Mouse (Mus musculus): ENCODE data around the gene Gbp2b.

Gene Gbp2b

DNA sequence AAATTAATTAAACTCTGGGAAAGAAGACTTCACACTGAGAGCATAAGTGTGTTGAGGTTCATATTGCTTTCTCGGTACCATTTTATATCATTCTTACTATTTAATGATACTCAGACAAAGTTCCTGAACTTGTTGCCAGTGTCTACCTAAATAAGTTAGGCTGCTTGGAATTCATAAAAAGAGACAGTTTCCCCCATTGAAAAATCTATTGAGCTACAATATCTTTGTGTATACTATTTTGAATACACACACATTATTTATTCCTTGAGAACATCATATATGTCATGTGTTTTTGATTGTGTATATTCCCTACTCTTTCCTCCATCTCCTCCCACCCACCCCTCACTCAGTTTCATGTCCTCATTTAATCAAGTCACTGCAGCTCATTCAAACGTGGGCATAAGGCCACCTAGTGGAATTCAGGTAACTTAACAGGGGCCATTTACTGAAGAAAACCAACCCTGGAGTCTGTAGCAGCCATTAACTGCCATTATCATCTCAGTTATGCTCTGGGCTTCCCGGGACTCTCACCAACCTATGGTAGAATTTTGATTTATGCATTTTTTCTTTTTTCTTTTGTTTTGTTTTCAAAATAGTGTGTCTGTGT lies 26.4 kb downstream of the Gbp2b start:
- peak in 1 of 2 experiments; percentile 3 for DNase-seq

DNA sequence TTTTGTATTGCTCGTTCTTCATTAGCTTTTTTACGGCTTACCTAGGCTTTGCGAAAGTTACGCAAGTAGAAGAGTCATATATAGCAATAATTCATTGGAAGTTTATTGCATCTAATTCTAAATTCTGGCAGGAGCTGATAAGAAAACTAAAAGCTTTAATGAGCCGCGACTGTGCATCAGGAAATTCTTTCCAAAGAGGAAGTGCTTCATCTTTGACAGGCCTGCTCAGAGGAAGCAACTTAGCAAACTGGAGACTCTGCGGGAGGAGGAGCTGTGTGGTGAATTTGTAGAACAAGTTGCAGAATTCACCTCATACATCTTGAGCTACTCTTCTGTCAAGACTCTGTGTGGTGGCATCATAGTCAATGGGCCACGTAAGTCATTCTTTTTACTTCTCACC lies 35.7 kb downstream of the Gbp2b start:
- peak in 1 of 2 experiments; percentile 6 for DNase-seq

DNA sequence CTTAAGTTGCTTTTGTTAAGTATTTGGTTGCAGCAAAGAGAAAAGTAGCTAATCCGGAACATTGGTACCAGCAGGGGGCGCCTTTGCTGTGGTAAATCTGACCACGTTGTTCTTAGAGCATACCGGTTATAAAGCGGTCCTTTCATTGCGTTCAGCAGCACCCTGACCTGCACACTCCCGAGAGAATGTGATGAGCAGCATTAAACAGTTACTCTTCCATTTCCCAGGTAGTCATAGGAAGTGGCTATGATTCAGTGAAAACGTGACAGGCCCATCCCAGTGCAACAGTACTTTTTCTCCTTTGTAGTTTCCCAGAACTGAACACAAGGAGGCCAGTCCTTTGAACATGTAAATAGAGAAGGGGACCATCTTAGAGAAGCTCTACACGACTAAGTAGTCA lies 45.6 kb downstream of the Gbp2b start:
- peak; percentile 86 for DNase-seq

DNA sequence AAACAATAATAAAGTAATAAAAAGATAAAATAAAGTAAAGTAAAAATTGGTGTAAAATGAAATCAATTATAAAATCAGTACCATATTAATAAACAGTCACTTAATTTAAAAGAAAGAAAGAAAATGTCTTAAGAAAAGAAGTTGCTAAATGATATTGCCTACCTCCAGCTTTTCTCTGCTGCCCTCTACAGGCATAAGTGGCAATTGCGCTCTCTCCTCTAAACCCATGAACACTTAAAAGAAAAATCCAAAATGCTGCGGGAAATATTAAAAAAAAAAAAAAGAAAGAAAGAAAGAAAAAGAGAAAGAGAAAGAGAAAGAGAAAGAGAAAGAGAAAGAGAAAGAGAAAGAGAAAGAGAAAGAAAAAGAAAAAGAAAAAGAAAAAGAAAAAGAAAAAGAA lies 51.3 kb downstream of the Gbp2b start:
- DNase-seq, result peak; percentile 84 to 86

DNA sequence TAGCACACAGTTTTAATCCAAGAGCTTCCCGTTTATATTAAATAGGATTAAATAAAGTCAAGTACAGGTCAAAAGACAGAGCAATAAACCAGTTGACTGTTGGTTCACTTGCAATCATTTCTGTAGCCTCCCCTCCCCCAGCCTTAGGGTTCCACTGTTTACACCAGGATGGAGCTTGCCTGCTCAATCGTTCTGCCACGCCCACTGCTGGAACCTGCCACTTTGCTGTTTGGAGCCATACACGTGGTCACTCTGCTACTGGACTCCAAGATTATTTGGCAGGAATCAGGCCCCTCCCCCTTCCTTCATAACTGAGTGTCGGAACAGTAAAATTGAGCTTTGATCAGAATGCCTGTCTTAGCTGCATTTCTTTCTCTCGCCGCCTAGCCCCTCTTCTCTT lies 53.2 kb downstream of the Gbp2b start:
- DNase-seq, result peak in 1 of 2 experiments; percentile 11

DNA sequence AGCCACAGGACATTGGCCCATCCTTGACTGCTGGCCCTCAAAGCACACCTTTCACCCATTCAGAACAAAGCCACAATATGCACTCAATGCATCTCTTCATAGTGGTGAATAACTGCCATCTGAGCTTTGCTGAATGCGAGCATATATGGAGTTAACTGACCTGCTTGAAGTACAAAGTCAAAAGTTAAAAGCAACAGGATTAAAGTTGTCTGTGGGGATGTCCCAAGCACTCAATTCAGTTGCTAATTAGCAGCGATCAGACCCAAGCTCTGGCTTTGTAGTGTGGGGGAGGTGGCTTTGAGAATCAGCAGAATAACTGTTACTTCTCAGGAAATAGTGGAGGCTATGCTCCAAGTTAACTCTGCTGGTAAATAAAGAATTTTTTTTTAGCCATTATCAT lies 55.6 kb downstream of the Gbp2b start:
- DNase-seq, result no peak

DNA sequence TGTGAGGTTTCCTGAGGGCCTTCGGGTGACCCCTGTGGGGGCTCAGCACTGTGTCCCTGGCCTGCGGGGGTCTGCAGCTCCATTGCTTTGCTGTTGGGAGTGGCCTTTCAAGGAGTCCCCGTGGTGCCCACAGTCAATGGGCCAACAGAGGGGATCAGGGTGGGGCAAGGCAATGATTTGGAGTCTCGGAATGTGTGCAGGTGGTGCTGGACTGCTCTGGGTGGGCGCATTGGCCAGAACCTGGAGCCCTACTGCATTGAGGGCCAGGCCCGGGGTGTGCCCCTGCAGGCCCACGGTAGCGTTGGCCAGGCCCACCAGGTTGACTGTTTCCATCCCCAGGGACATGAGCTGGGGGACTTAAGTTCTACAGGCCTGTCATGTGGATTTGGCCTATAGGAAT lies 70.1 kb downstream of the Gbp2b start:
- DNase-seq, result no peak

All from kidney, postnatal 4 days (tissue).